Mouse (Mus musculus) G1E (cell line): ENCODE results near the gene Ap1s1.

Source experiments
- CTCF ChIP-seq: IDR thresholded peaks from 2 replicates; pipeline ENCODE4 v1.5.1; 2012; ENCODE audit warnings: low read depth, low read length, inconsistent platforms, mixed read lengths
- GATA1 ChIP-seq: IDR thresholded peaks from 2 replicates; pipeline ENCODE4 v1.6.1; 2012; ENCODE audit warnings: borderline replicate concordance, low read length, inconsistent platforms, mixed read lengths
- POLR2AphosphoS5 ChIP-seq: IDR thresholded peaks from 2 replicates; pipeline ENCODE4 v1.6.1; 2012; ENCODE audit warnings: low read depth, low read length, inconsistent platforms; ENCODE audit not compliant: insufficient replicate concordance
- TAL1 ChIP-seq: conservative IDR thresholded peaks from 2 replicates; pipeline ENCODE4 v1.6.1; 2012; ENCODE audit warnings: low read depth, low read length, inconsistent platforms, mixed read lengths

GRCm38 (mm10) chr5:137029643-137030415 lies 16.1 kb downstream of the Ap1s1 start:
- TF ChIP-seq TAL1 (no peak), CTCF (no peak), GATA1 (no peak), POLR2AphosphoS5 (no peak)
